23 mouse cellular contexts compared by ENCODE assay signal in genomic region chr2:81506985-81507384, GRCm38 (mm10).
DNase-seq lines count a peak whose midpoint lies in the region; ATAC-seq and TF ChIP-seq lines count a peak whose summit lies in the region.
"Had no signal": no experiment of that assay in that cellular context is flagged by ENCODE, and none has a peak within 500 bp of the region (broad histone marks: within the 10 kb centered on the region; RNA-seq: fewer than 3 reads in every experiment).

No protein-coding gene starts in this region.

- no peaks in the 10 kb centered on the region for H3K9me3 ChIP-seq in CH12.LX (replicated peaks; ENCODE audit: low read length)
- H3K9me3 ChIP-seq in ES-E14 (ENCODE audit: control insufficient read depth, insufficient read depth, low read depth, low read length), result peaks cover 2% of the 10 kb centered on the region; the same call in 1 of the 2 replicates
- no peaks in the 10 kb centered on the region for H3K9me3 ChIP-seq in MEL (replicated peaks; ENCODE audit: insufficient read depth, low read length)
- no peaks in the 10 kb centered on the region for H3K9me3 ChIP-seq in neural tube, embryonic 15.5 days (replicated peaks)

- H3K36me3 ChIP-seq in CH12.LX (replicated peaks in 1 of 2; ENCODE audit: control insufficient read depth in 1 of 2, insufficient read depth in 1 of 2, low read length in 1 of 2) (no peaks in the 10 kb centered on the region), ES-E14 (ENCODE audit: control insufficient read depth, insufficient read depth, low read length, poor library complexity, severe bottlenecking) (no peaks in the 10 kb centered on the region), MEL (ENCODE audit: control insufficient read depth in 1 of 2, insufficient read depth in 2 of 2, low read length in 2 of 2) (no peaks in the 10 kb centered on the region)
- no peaks in the 10 kb centered on the region for H3K36me3 ChIP-seq in neural tube, embryonic 15.5 days
- H3K36me3 ChIP-seq: G1E had no signal

- H3K27me3 ChIP-seq in CH12.LX (replicated peaks) (no peaks in the 10 kb centered on the region), MEL (ENCODE audit: control insufficient read depth in 1 of 2, insufficient read depth in 2 of 2, low read length in 2 of 2) (no peaks in the 10 kb centered on the region)
- H3K27me3 ChIP-seq in neural tube, embryonic 15.5 days (replicated peaks), result no peaks in the 10 kb centered on the region
- H3K27me3 ChIP-seq: Patski had no signal

- TF ChIP-seq CTCF in CH12.LX (conservative IDR thresholded peaks at IDR 0.05 in 1 of 2, IDR thresholded peaks at IDR 0.05 in 1 of 2; ENCODE audit: low read depth in 2 of 2, low read length in 2 of 2), result no peak
- TF ChIP-seq CTCF in MEL (IDR thresholded peaks at IDR 0.05 in 2 of 3, conservative IDR thresholded peaks at IDR 0.05 in 1 of 3; ENCODE audit: control insufficient read depth in 1 of 3, insufficient read depth in 1 of 3, low read depth in 2 of 3, low read length in 3 of 3, poor library complexity in 1 of 3, severe bottlenecking in 1 of 3), result no peak

- DNase-seq in CH12.LX (ENCODE audit: extremely low read depth) (no peak), ES-E14 (ENCODE audit: low read depth, low spot score) (no peak), MEL (ENCODE audit: low read depth, low spot score) (no peak)
- no peak for DNase-seq in layer of hippocampus, postnatal 36 days
- DNase-seq: adrenal gland, adult 2 months; adrenal gland, adult 8-10 months; adrenal gland, postnatal 10 days; adrenal gland, postnatal 14 days; adrenal gland, postnatal 25 days; adrenal gland, postnatal 36 days; B cell, adult 2 months; cerebellum, adult 11 months; cerebellum, adult 11-12 months; cerebellum, adult 18-20 months; cerebellum, adult 2 months; cerebellum, adult 8-10 months; cerebellum, adult 9-10 months had no signal

- H3K4me1 ChIP-seq in CH12.LX (ENCODE audit: control insufficient read depth in 1 of 2, insufficient read depth in 2 of 2) (no peaks in the 10 kb centered on the region), ES-E14 (ENCODE audit: control insufficient read depth in 2 of 2, insufficient read depth in 2 of 2, low read length in 2 of 2, poor library complexity in 1 of 2) (no peaks in the 10 kb centered on the region), MEL (ENCODE audit: control insufficient read depth in 1 of 2, insufficient read depth in 2 of 2, low read length in 2 of 2) (no peaks in the 10 kb centered on the region)
- H3K4me1 ChIP-seq in neural tube, embryonic 15.5 days, result no peaks in the 10 kb centered on the region

- dilution Hi-C loops in CH12.LX (cut with MboI; ENCODE audit: extremely low pct_ligation_motif_present, extremely low pct_unique_long_range_greater_than_20kb, low sequenced_read_pairs), result no loop called here

- TF ChIP-seq RAD21 in CH12.LX (IDR thresholded peaks at IDR 0.05; ENCODE audit: low read depth, low read length), result no peak
- TF ChIP-seq RAD21 in MEL (IDR thresholded peaks at IDR 0.05; ENCODE audit: low read depth, low read length), result no peak

- TF ChIP-seq EP300 in CH12.LX (IDR thresholded peaks at IDR 0.05; ENCODE audit: low read length) (no peak), MEL (IDR thresholded peaks at IDR 0.05; ENCODE audit: low read depth in 1 of 2, low read length in 2 of 2) (no peak)

- no peak overlapping the region for H3K27ac ChIP-seq in CH12.LX (ENCODE audit: insufficient read depth, low read depth)
- H3K27ac ChIP-seq in ES-E14 (ENCODE audit: insufficient read depth, low read depth, low read length, poor library complexity, severe bottlenecking), result no peak overlapping the region
- H3K27ac ChIP-seq in MEL (ENCODE audit: control insufficient read depth, low read depth, low read length), result no peak overlapping the region
- no peak overlapping the region for H3K27ac ChIP-seq in neural tube, embryonic 15.5 days (replicated peaks)

- WGBS in neural tube, embryonic 15.5 days, result 91% methylated on average over 1 of the region's 1 CpGs

- ATAC-seq in frontal cortex, adult (ENCODE audit: low TSS enrichment), result no peak
- no peak for ATAC-seq in neural tube, embryonic 15.5 days (ENCODE audit: low FRiP score)
- ATAC-seq: activated CD4-positive, CD25-positive, alpha-beta regulatory T cell, adult 4 months; CD4-positive, CD25-positive, alpha-beta regulatory T cell, adult 4 months; Patski had no signal

- in situ Hi-C loops in CH12.LX (cut with MboI; ENCODE audit: low pct_ligation_motif_present, low pct_unique_long_range_greater_than_20kb, low sequenced_read_pairs), result no loop called here
- in situ Hi-C loops in ES-E14 (cut with MboI; ENCODE audit: low sequenced_read_pairs in 2 of 2, unreplicated experiment in 2 of 2), result no loop called here

- TF ChIP-seq POLR2A in CH12.LX (IDR thresholded peaks at IDR 0.05; ENCODE audit: low read depth, low read length) (no peak), MEL (IDR thresholded peaks at IDR 0.05; ENCODE audit: control insufficient read depth in 1 of 2, insufficient read depth in 1 of 2, low read depth in 1 of 2, low read length in 2 of 2, poor library complexity in 1 of 2) (no peak)

- no peak overlapping the region for H3K9ac ChIP-seq in CH12.LX (ENCODE audit: insufficient read depth, low read depth)
- H3K9ac ChIP-seq in ES-E14 (ENCODE audit: insufficient read depth, low read depth, low read length, poor library complexity, severe bottlenecking), result no peak overlapping the region
- H3K9ac ChIP-seq in MEL (ENCODE audit: control insufficient read depth, low read depth, low read length, poor library complexity, severe bottlenecking), result no peak overlapping the region
- no peak overlapping the region for H3K9ac ChIP-seq in neural tube, embryonic 15.5 days (replicated peaks)

- H3K4me3 ChIP-seq in CH12.LX (replicated peaks in 1 of 3; ENCODE audit: low read depth in 2 of 3, low read length in 2 of 3, poor library complexity in 1 of 3) (no peak overlapping the region), ES-E14 (ENCODE audit: insufficient read depth in 1 of 2, low read depth in 1 of 2, low read length in 2 of 2, poor library complexity in 1 of 2, severe bottlenecking in 1 of 2) (no peak overlapping the region), MEL (ENCODE audit: control insufficient read depth in 1 of 2, insufficient read depth in 1 of 2, low read depth in 2 of 2, low read length in 2 of 2) (no peak overlapping the region)
- H3K4me3 ChIP-seq in neural tube, embryonic 15.5 days (replicated peaks), result no peak overlapping the region

- no peak overlapping the region for H3K4me2 ChIP-seq in CH12.LX (ENCODE audit: insufficient read depth, low read depth, poor library complexity, severe bottlenecking)
- no peak overlapping the region for H3K4me2 ChIP-seq in neural tube, embryonic 15.5 days

- H3K79me2 ChIP-seq in CH12.LX (replicated peaks; ENCODE audit: control insufficient read depth, extremely low read depth, insufficient read depth, poor library complexity, severe bottlenecking) (no peaks in the 10 kb centered on the region), MEL (ENCODE audit: control insufficient read depth, insufficient read depth, low read length, poor library complexity) (no peaks in the 10 kb centered on the region)

TF ChIP-seq in CH12.LX, 34 proteins besides CTCF, POLR2A, EP300 and RAD21:
- TF ChIP-seq MXI1 (IDR thresholded peaks at IDR 0.05; ENCODE audit: low read depth, low read length) (no peak), MAFK (IDR thresholded peaks at IDR 0.05; ENCODE audit: insufficient replicate concordance, low read length) (peak; percentile 71; the same call in 1 of the 2 replicates), KAT2A (IDR thresholded peaks at IDR 0.05; ENCODE audit: insufficient replicate concordance, low read length) (no peak), MAZ (IDR thresholded peaks at IDR 0.05; ENCODE audit: low read depth, low read length) (no peak), ZKSCAN1 (IDR thresholded peaks at IDR 0.05; ENCODE audit: borderline replicate concordance, low read depth, low read length) (no peak), JUND (conservative IDR thresholded peaks at IDR 0.05; ENCODE audit: low read depth, low read length) (no peak)

TF ChIP-seq in ES-E14, 5 proteins besides CTCF, POLR2A, EP300 and RAD21:
- TF ChIP-seq MAFK (IDR thresholded peaks at IDR 0.05; ENCODE audit: insufficient read depth, low read depth, low read length), result peak; percentile 89
- no peak for TF ChIP-seq ZNF384 (IDR thresholded peaks at IDR 0.05; ENCODE audit: low read depth, low read length)

TF ChIP-seq in MEL, 35 proteins besides CTCF, POLR2A, EP300 and RAD21:
- TF ChIP-seq ZC3H11A (IDR thresholded peaks at IDR 0.05; ENCODE audit: low read depth, low read length) (no peak), CHD1 (IDR thresholded peaks at IDR 0.05; ENCODE audit: low read depth, low read length) (no peak), MAFK (IDR thresholded peaks at IDR 0.05; ENCODE audit: borderline replicate concordance, low read depth, low read length) (0 out of 2 replicates have a peak, but pooled peaks have one; percentile 39)

Comparison
In these comparisons a context has a peak if more than half of its experiments do, and no peak if none do; other contexts are left out.
1. Of the 35 proteins assayed by ChIP-seq in both MEL and CH12.LX: peak only in MEL: none; only in CH12.LX: none; in both: MAFK; in neither: 34.